Mouse (Mus musculus) kidney, postnatal 10 days (tissue): Measurements from ENCODE around the gene 2210016L21Rik.

Source experiments
- DNase-seq: peaks from one replicate; pipeline ENCODE4 v3.0.0; 2021; ENCODE audit warnings: mixed read lengths

2210016L21Rik gene

DNA sequence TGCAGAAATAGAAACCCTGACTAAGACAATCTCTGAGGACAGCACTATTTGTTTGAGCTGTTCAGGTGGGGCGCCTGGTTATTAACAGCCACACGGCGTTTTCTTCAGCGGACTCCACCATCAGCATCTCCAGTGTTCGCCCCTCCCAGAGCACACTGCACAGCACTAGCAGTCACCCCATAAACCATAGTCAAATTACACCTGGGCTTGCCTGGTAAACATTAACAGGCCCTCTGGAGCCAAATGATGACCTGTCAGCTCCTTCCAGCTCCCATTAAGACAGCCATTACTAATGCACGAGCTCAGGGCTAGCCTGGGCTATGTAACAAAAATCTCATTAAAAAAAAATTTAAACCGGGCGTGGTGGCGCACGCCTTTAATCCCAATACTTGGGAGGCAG lies 3.1 kb downstream of the 2210016L21Rik start:
- DNase-seq = no peak

DNA sequence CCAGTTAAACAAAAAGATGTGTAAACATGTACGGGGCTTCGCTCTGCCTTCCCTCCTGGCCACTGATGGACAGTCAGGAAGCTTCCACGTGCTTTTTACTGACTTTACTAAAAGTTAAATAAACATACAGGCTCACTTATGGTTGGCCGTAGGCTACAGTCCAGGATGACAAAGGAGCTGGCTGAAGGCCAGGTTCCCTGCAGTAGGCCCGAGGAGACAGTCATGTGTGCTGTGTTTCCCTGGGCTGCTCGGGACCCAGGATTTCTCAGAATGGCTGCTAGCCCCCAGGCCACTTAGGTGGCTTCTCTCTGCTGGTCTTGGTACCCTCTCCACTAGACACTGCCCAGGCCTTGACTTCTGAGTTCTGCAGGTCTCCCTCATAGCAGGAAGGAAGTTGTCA lies 6.9 kb downstream of the 2210016L21Rik start:
- DNase-seq = peak; percentile 80

DNA sequence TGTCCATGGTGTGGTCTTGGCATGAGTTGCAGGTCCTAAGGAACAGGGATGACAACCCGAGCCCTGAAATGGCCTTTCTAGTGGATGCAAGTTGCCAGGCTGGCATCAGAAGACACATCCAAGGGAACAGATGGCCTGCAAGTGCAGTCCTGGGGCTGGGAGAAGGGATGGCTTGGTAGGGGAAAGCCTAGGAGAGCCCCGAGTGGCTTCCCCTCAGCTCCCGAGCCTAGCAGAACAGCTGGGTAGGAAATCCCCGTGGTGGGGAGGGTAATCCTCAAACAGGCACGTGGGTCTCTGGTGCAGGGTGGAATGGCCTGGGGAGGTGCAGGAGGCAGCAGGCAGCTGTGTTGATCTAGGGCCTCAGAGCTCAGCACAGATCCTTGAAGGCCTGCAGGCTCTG lies 7.4 kb downstream of the 2210016L21Rik start:
- DNase-seq = no peak

DNA sequence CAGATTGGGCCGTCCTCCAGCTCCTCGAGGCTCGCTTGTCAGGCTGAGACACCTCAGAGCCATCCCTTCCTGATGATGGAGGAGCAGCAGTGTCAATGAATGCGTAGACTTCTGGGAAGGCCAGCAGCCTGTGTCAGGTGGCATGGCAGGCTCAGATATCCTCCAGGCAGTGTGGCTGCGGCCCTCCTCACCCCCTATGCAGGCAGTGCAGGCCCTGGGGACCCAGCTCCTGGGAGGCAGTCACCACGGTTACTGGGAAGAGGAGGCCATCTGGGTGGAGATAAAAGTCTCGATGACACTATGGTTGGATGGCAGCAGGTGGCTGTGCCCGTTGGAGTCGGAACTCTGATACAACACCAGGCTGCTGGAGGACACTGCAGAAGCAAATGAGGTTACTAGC lies 7.9 kb downstream of the 2210016L21Rik start:
- DNase-seq = no peak

DNA sequence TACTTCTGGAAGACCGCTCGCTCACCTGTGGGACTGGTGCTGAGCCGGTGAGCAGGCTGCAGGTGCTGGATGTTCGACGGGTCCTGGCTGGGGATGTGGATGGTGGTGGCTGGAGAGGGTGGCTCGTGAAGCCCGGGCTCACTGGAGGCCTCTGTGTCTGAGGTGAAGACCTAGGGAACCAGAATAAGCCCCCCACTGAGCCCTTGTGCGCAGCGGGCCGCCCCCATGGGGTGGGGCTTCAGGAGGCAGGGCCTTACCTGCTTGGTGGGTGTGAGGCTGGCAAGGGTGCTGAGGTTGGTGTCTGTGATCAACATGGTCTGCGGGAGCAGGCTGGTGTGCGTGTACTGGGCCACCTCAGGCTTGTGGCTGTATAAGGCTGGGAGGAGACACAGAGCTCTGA lies 8.7 kb downstream of the 2210016L21Rik start:
- DNase-seq = no peak

DNA sequence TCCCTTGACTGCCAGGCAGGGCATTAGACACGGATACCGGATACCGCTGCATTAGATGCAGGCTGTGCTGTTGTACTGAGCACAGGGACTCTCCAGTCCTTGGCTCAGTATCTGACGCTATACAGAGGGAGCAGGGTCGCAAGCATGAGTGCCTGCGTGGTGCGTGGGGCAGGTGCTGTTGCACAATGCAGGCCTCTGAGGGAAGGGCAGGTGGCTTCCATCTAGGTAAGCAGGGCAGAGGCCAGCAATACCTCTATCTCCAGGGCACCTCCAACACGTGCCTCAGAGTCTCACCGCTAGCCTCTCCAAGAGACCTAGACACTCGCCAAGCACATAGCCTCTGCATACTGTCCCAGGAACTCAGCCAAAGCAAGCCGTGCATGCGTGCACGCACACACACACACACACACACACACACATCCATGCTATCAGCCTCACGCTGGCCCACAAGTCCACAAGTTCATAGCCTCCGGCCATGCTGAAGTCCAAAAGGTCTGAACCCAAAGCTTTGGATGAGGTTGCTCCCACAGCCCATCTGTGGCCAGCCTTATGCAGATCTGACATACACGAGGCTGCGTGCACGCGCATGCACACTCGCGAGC lies 9.4 kb downstream of the 2210016L21Rik start:
- no peak for DNase-seq

DNA sequence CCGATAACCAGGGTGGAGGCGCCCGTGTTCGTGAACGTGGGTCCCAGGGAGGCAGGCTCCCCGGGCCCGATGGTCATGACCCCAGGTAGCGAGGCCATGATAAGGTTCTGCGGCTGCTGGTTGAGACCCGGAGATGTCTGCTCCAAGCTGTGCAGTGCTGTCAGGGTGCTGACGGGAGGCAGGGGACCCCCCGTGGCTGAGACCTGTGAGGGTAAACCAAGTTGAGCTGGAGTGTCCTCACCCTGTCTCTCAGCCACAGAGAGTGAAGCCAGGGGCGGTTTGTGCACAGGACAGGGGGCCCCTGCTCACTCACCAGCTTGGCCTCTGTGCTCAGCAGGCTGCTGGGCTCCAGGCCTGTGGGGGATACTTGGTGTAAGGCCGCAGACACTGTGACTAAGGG lies 11.4 kb downstream of the 2210016L21Rik start:
- DNase-seq = no peak

DNA sequence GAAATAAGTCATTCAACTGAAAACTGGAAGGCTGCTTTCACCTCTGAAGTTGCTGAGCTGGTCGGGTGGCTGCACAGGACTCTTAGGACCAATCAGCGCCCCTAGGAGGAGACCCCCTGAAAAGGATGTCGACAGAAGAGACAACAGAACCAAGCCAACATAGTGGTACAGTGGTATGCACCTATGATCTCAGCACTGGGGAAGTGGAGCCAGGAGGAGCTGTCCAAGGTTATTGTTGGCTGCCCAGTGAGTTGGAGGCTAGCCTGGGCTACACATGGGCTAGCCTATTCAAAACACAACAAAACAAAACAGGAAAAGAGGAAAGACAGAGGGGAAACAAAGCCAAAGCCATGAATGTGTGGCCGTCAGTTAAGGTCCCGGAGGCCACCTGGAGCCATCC lies 16.1 kb downstream of the 2210016L21Rik start:
- DNase-seq = no peak

DNA sequence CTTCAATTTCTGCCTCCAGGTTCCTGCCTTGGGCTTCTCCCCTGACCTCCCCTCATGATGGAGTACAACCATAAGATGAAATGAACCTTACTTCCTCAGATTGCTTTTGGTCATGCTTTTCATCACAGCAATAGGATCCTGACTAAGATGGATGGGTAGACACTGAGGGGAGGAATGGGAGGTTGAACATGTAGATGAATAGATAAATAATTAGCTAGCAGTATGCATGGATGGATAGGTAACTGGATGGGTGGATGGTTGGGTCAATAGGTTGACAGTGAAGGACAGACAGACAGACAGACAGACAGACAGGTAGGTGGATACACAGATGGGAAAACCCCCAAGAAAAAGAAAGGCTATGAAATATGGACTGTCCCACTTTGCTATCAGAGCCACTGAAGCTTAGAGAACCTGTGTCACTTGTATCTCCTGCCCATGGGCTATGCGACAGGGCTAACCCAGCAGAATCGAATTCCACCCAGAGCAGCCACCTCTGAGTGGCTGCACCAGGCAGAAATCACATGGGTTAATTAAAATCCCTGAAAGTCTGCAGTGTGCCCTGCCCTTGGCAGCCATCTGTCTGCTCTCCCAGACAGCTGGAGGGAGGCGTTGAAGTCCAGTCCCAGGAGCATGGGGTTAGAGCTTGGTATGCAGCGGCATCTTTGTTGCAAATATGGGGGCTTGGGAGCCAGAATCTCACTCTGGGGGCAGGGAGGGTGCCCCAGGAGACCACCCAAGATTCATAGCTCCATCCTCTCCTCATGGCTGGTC lies 19.8 kb downstream of the 2210016L21Rik start:
- peak; percentile 46 for DNase-seq

DNA sequence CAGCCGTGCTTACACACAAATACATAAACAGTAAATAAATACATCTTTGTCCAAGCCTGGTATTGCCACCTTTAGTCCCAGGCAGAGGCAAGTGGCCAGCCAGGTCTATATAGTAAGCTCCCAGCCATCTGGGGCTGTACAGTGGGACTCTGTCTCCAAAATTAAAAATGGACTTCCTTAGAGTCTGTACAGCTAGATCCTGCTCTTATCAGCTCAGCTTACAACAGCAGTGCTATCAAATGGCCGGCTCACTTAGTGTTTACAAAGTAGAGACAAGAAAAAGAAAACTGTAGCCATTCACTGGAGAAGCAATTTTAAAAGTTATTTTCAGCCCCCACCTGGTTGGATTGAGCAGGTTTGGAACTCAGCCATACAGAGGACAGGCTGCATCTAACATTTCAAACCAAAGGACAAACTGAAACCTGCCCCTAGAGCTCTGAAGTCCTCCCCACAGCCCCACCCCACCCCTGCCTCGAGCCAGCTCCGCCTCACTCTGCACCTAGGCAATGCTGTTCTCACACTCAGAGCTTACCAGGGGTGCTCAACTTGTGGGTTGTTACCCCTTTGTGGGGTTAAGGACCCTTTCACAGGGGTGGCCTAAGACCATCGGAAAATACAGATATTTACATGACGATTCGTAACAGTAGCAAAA lies 22.5 kb downstream of the 2210016L21Rik start:
- DNase-seq = peak; percentile 54

DNA sequence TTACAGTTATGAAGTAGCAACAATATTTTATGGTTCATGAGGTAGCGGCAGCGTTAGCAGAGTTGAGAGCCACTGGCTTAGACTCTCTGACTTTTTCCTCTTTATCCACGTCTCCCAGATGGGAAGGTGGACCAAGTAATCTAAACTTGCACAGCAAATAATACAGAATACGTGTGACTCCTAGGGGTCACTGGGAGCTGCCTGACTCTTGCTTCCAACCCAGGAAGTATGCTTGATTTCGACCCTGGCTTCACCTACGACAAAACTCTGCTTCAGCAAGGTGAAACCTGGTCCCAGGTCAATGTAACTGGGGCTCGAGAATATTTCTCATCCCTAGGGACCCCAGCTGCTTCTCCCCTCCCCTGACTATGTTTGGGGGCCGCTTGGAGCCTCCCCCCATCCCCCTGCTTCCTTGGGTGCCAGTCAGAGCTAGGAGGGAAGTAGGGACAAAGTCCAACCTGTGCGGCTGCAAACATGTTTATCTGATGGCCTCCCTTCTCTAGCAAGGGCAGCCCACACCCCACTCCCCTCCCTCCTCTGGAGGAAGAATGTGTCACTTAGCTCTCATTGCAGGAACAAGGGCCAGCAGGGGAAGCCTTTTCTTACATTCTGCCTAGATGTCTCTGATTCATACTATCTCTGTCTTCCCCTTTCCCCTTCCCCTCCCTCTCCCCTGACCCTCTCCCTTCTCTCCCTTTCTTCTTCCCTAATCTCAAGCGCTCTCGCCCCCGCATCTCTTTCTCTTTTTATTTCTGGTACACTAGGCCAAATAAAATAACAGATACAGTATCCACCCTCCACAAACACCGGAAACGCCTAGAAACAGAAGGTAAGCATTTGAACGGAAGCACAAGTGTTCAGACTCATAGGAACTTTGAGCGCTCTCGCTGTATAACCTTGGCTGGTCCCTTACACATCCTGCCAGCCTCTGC lies 23.3 kb downstream of the 2210016L21Rik start:
- peak; percentile 71 for DNase-seq

DNA sequence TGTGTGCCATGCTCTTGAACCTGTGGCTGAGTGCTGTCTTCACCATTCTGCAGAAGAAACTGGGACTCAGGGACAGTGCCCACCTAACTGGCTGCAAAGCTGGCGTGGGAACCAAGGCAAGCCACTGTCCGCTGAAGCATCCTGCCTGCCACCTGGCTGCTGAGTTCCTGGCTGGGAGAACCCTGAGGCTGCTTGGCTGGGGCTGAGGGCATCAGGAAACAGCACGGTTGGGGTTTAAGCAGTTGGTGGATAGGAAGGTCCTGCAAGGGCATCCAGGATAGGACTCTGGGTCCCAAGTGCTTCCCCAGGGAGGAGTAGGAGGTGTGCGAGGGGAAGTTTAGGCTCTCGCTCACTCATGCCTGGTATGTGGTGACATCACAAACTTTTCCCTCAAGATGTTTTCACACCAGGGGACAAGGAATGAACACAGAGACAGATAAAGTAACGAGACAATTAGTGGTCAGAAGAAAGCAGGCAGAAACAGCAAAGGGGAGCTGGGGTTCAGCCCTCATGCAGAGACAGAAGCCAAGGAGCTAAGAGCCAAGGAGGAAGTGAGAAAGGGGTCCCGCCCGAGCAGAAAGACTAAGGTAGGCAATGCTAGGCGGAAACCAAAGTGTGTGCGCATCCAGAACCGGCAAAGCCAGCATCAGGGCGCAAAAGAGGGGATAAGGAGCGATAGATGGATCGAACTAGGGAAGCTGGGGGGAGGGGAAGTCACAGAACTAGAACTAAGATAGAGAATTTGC lies 25.7 kb downstream of the 2210016L21Rik start:
- DNase-seq = peak; percentile 44

DNA sequence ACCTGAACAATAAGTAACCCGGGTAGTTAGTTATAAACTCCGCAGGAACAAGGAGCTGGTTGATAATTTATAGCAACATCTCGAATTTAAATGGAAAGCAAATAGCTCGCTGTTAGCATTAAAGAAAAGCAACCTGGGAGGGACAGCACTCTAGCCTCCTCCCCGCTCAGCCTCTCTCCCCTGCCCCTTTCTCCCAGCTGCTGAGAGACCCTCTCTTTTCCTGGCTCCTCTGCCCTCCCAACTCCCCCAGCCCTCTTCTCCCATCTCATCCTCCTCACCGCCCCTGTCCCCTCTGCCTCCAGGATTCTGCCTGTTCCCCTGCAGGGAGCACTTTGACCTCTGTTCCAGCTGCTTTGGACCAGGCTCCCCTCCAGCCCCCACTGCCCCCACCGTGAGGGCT lies 26.7 kb downstream of the 2210016L21Rik start:
- DNase-seq = peak; percentile 57

DNA sequence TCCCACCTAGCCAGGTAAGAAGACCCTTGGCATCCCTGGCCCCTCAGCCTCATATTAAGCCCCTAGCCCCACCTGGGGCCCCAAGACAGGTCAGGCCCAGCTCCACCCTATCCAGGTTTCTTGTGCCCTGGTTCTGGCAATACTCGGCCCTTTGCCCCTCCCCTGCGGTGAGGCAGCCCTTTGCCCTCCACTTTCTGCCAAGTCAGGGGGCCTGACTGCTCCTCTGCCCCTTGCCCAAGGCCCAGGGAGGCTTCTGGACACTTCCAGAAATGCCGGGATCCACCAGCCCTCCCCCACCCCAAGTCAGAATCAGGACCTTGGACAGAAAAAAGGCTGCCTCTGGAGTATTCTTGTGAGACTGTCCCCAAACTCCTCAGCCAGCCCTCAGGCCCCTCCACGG lies 27.1 kb downstream of the 2210016L21Rik start:
- DNase-seq = peak; percentile 82

DNA sequence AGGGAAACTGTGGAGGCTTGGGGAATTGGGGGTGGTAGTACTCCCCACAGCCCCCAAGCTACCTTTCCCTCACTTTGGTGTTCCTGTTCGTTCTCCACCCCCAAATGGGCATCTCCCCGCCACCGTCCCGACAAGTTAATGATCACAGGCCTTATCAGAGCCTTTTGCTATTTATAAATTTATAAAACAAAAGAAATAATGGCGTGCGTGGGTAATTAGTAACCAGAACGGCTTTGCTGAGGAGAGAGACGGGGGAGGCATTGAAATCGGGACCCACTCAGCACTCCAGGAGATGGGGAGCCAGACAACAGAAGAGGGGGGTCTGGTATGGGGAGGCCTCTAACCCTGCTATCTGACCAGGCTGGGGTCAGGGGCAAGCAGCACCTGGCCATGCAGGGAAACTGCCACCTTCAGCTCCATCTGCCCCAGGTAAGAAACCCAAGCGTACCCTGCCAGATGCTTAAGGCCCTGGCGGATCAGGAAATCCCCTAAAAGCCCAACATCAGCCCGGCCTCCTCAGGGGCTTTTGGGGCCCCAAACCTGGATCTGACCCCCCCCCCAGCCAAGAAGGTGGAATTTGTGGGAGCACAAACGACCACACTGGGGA lies 27.8 kb downstream of the 2210016L21Rik start:
- DNase-seq = no peak

DNA sequence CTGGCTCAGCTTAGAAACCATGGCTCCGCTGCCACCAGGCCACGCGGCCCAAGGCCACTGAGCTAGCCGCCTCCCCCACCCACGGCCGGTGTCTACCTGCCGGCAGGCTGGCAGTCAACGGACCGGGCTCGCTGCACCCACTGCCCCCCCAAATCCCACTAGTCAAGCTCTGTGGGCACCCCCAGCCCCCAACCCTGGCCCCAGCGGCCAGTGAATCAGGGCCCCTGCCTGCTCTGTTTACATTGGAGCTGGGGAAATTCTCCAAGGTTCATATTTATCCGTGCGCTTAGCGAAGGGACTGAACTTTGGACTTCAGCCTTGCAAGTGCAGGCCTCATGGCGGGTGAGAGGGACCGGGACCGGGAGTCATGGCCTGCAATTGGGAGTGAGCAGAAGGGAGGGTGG lies 28.9 kb downstream of the 2210016L21Rik start, which contains the start of gene Hnf1a:
Gene Hnf1a (minus strand): TSS at position 271 of the 404 bp plus-strand sequence.
- DNase-seq = peak; percentile 71

DNA sequence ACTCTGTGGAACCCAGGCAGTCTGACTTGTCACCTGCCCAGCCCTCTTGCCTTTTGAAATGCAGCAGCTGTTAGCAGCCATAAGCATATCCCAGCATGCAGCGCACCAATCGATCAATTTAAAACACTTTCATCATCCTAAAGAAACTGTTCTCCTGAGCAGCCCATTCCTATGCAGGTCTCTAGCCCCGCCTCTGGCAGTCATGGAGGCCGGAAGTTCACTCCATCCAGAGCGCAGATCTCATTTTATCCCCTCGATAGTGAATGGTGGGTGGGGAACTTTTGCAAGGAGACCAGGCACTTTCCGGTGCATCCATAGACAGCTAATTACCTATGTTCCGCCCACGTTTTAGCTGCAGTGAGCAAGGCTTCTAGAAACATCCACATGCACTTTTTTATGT lies 30.2 kb downstream of the 2210016L21Rik start:
- DNase-seq = no peak

DNA sequence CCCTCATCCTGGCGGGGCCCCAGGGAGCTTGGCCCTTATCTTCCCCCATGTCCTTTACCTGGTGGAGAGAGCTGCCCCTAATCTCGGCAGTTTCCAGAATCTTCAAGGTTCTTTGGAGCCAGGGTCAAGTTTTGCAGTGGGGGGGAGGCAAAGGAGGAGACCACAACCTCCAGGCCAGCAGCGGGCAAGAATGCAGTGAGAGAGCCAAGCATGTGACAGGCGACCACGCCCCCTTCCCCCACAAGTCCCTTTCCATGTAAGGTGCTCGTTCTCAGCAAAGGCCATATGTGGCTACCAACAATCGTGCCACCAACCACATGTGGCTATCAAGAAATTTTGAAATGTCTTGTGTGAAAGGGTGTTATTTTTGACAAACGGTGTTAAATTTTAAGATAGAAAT lies 31.2 kb downstream of the 2210016L21Rik start:
- peak; percentile 53 for DNase-seq

DNA sequence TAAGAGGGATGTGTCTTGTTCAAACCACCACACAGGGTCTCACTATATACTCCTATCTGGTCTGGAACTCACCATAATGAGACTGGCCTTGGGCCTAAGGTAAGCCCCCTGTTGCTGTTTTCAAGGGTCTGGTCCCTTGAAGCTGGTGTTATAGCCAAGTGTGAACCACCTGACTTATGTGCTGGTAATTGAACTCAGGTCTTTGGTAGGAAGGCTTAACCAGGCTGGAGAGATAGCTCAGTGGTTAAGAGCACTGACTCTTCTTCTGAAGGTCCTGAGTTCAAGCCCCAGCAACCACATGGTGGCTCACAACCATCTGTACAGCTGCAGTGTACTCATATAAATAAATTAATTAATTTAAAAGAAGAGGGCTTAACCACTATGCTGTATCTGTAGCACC lies 35.0 kb downstream of the 2210016L21Rik start:
- DNase-seq = no peak

DNA sequence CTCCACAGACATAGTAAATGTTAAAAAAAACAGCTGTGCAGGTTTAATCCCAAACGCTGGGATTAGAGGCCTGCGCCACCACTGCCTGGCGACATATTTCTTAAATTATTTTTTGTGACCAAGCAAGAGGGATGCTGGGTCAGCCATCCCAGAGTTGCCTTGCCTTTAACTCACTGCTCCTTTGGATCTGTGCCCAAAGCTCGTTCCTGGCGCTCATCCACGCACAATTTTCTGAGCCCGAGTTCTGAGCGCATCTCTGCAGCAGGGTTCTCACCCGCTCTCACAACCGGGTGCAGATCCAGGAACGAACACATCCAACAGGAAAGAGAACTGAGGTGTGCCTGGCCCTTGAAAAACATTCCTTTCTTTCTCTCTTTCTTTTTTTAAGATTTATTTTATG lies 36.5 kb downstream of the 2210016L21Rik start:
- DNase-seq = peak; percentile 53

DNA sequence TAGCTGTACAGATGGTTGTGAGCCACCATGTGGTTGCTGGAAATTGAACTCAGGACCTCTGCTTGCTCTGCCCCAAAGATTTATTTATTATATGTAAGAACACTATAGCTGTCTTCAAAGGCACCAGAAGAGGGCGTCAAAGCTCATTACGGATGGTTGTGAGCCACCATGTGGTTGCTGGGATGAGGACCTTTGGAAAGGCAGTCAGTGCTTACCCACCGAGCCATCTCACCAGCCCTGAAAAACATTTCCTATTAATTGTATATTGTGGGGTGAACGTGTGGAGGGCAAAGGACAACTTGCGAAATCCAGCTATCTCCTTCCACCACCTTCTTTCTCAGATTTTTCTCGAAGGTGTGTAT lies 36.9 kb downstream of the 2210016L21Rik start:
- peak; percentile 37 for DNase-seq
